17 mouse cellular contexts compared by ENCODE assay signal in genomic region chr8:70928096-70928495, GRCm38 (mm10). TPM values are rescaled to one million over a fixed set of nuclear protein-coding genes. Genes with fewer than 3 reads are reported as not detected.
DNase-seq lines count a peak whose midpoint lies in the region; ATAC-seq and TF ChIP-seq lines count a peak whose summit lies in the region.
"Had no signal": no experiment of that assay in that cellular context is flagged by ENCODE, and none has a peak within 500 bp of the region (broad histone marks: within the 10 kb centered on the region; RNA-seq: fewer than 3 reads in every experiment).

No protein-coding gene starts in this region.

- H3K4me3 ChIP-seq in heart, embryonic 11.5 days (ENCODE audit: low read depth, low read length) = no peak overlapping the region
- no peak overlapping the region for H3K4me3 ChIP-seq in lung, embryonic 14.5 days (ENCODE audit: low read depth, low read length)
- H3K4me3 ChIP-seq in lung, adult 2 months (replicated peaks; ENCODE audit: extremely low read depth, low read depth, low read length) = no peak overlapping the region
- no peak overlapping the region for H3K4me3 ChIP-seq in embryonic facial prominence, embryonic 15.5 days (replicated peaks)
- H3K4me3 ChIP-seq: kidney, embryonic 15.5 days had no signal

- DNase-seq in heart, adult 11 months = peak; percentile 96
- peak; percentile 27 for DNase-seq in lung, embryonic 14.5 days
- DNase-seq in lung, adult 2 months = no peak
- peak; percentile 38 for DNase-seq in Muller cell, postnatal 12 days (ENCODE audit: inconsistent ontology term)
- no peak for DNase-seq in kidney, adult 8-10 months
- DNase-seq: cerebellum, postnatal 14 days; heart, postnatal 36 days; midbrain, embryonic 14.5 days; right cerebral cortex, postnatal 14 days; thymus, postnatal 36 days had no signal

- no peak for ATAC-seq in heart, embryonic 11.5 days (replicated peaks; ENCODE audit: insufficient number of reproducible peaks, low FRiP score, low TSS enrichment)
- no peak for ATAC-seq in lung, embryonic 14.5 days (ENCODE audit: insufficient read depth)
- 0 out of 2 replicates have a peak, but pooled peaks have one; percentile 36 for ATAC-seq in embryonic facial prominence, embryonic 15.5 days (ENCODE audit: insufficient number of reproducible peaks, low FRiP score, low TSS enrichment, low read depth)
- ATAC-seq: CD4-positive, CD25-positive, alpha-beta regulatory T cell, adult 4 months; inflammation-experienced regulatory T-cells, adult 6 months had no signal

- H3K9ac ChIP-seq in heart, embryonic 11.5 days (ENCODE audit: low read depth, low read length) = no peak overlapping the region
- H3K9ac ChIP-seq in lung, embryonic 14.5 days = no peak overlapping the region
- H3K9ac ChIP-seq in embryonic facial prominence, embryonic 15.5 days = no peak overlapping the region
- H3K9ac ChIP-seq: kidney, embryonic 15.5 days had no signal

- no peak for TF ChIP-seq POLR2A in lung, adult 2 months (IDR thresholded peaks at IDR 0.05; ENCODE audit: borderline replicate concordance, extremely low read depth, low read depth, low read length)

- H3K27ac ChIP-seq in heart, embryonic 11.5 days (ENCODE audit: low read depth, low read length) = no peak overlapping the region
- no peak overlapping the region for H3K27ac ChIP-seq in lung, embryonic 14.5 days (ENCODE audit: low read depth)
- H3K27ac ChIP-seq in embryonic facial prominence, embryonic 15.5 days (replicated peaks) = peak overlapping the region; percentile 40; the same call in 1 of the 2 replicates
- H3K27ac ChIP-seq: kidney, embryonic 15.5 days; stomach, postnatal 0 days had no signal

- no peaks in the 10 kb centered on the region for H3K9me3 ChIP-seq in heart, embryonic 11.5 days (replicated peaks; ENCODE audit: control insufficient read depth, low read length)
- H3K9me3 ChIP-seq in lung, embryonic 14.5 days (ENCODE audit: low read depth, low read length) = no peaks in the 10 kb centered on the region
- H3K9me3 ChIP-seq in embryonic facial prominence, embryonic 15.5 days (replicated peaks) = no peaks in the 10 kb centered on the region
- H3K9me3 ChIP-seq: kidney, embryonic 15.5 days had no signal

- H3K4me2 ChIP-seq in heart, embryonic 11.5 days = no peak overlapping the region
- H3K4me2 ChIP-seq in lung, embryonic 14.5 days = no peak overlapping the region
- no peak overlapping the region for H3K4me2 ChIP-seq in embryonic facial prominence, embryonic 15.5 days (replicated peaks)
- H3K4me2 ChIP-seq: kidney, embryonic 15.5 days; liver, embryonic 11.5 days had no signal

- 84% methylated on average over 3 of the region's 3 CpGs for WGBS in heart, embryonic 11.5 days (ENCODE audit: insufficient replicate concordance)
- WGBS in lung, embryonic 14.5 days = 74% methylated on average over 3 of the region's 3 CpGs
- 76% methylated on average over 3 of the region's 3 CpGs for WGBS in lung, adult 2 months
- WGBS in embryonic facial prominence, embryonic 15.5 days = 63% methylated on average over 3 of the region's 3 CpGs

- H3K4me1 ChIP-seq in heart, embryonic 11.5 days (ENCODE audit: control insufficient read depth, insufficient read depth, low read length) = no peaks in the 10 kb centered on the region
- H3K4me1 ChIP-seq in lung, embryonic 14.5 days (ENCODE audit: insufficient read depth) = no peaks in the 10 kb centered on the region
- no peaks in the 10 kb centered on the region for H3K4me1 ChIP-seq in lung, adult 2 months (ENCODE audit: control insufficient read depth, insufficient read depth, low read length)
- peaks cover 7% of the 10 kb centered on the region; the same call in 1 of the 2 replicates for H3K4me1 ChIP-seq in embryonic facial prominence, embryonic 15.5 days
- H3K4me1 ChIP-seq: kidney, embryonic 15.5 days had no signal

- H3K27me3 ChIP-seq in heart, embryonic 11.5 days (ENCODE audit: control insufficient read depth, insufficient read depth, low read length) = no peaks in the 10 kb centered on the region
- H3K27me3 ChIP-seq in lung, embryonic 14.5 days (ENCODE audit: insufficient read depth, low read length) = no peaks in the 10 kb centered on the region
- H3K27me3 ChIP-seq in embryonic facial prominence, embryonic 15.5 days = no peaks in the 10 kb centered on the region
- H3K27me3 ChIP-seq: kidney, embryonic 15.5 days had no signal

- TF ChIP-seq CTCF in lung, embryonic 14.5 days (IDR thresholded peaks at IDR 0.05; ENCODE audit: low read depth) = no peak
- TF ChIP-seq CTCF in lung, adult 2 months (IDR thresholded peaks at IDR 0.05; ENCODE audit: insufficient read depth, low read length) = no peak

- H3K36me3 ChIP-seq in heart, embryonic 11.5 days (ENCODE audit: control insufficient read depth, insufficient read depth, low read length) = no peaks in the 10 kb centered on the region
- H3K36me3 ChIP-seq in lung, embryonic 14.5 days (ENCODE audit: insufficient read depth) = no peaks in the 10 kb centered on the region
- H3K36me3 ChIP-seq in embryonic facial prominence, embryonic 15.5 days = no peaks in the 10 kb centered on the region
- H3K36me3 ChIP-seq: kidney, embryonic 15.5 days had no signal

RNA-seq across cellular contexts. Expression of gene Map1s, which starts 22.4 kb away (rescaled TPM):
- polyA plus RNA-seq in heart, embryonic 11.5 days (2014; fragmentation: Nextera tagmentation; extraction: Ambion mirVana) = 26.0 and 31.1 TPM in 2 replicates
- 53.3 and 54.4 TPM in 2 replicates for polyA plus RNA-seq in lung, embryonic 14.5 days (2014; fragmentation: Nextera tagmentation; extraction: Ambion mirVana)
- polyA plus RNA-seq in lung, adult 2 months (2012; rRNA removed) = 58.4 and 68.0 TPM in 2 replicates
- 50.1 and 50.2 TPM in 2 replicates for polyA plus RNA-seq in embryonic facial prominence, embryonic 15.5 days (2015; fragmentation: Nextera tagmentation; extraction: Ambion mirVana)

RNA-seq across cellular contexts. Expression of gene Rpl18a, which starts 30.9 kb away (rescaled TPM):
- 2,782 and 3,146 TPM in 2 replicates for polyA plus RNA-seq in heart, embryonic 11.5 days (2014; fragmentation: Nextera tagmentation; extraction: Ambion mirVana)
- 5,317 and 5,483 TPM in 2 replicates for polyA plus RNA-seq in lung, embryonic 14.5 days (2014; fragmentation: Nextera tagmentation; extraction: Ambion mirVana)
- polyA plus RNA-seq in lung, adult 2 months (2012; rRNA removed) = 3,384 and 4,193 TPM in 2 replicates
- polyA plus RNA-seq in embryonic facial prominence, embryonic 15.5 days (2015; fragmentation: Nextera tagmentation; extraction: Ambion mirVana) = 4,781 and 4,906 TPM in 2 replicates

RNA-seq across cellular contexts. Expression of gene Slc5a5, which starts 35.5 kb away (rescaled TPM):
- polyA plus RNA-seq in heart, embryonic 11.5 days (2014; fragmentation: Nextera tagmentation; extraction: Ambion mirVana) = 0.06 TPM in 1 of 2 replicates, not detected in the other
- polyA plus RNA-seq in lung, embryonic 14.5 days (2014; fragmentation: Nextera tagmentation; extraction: Ambion mirVana) = 0.12 and 0.16 TPM in 2 replicates
- 0.71 and 1.3 TPM in 2 replicates for polyA plus RNA-seq in lung, adult 2 months (2012; rRNA removed)
- polyA plus RNA-seq in embryonic facial prominence, embryonic 15.5 days (2015; fragmentation: Nextera tagmentation; extraction: Ambion mirVana) = 0.45 and 0.64 TPM in 2 replicates
- polyA plus RNA-seq: CD4-positive, CD25-positive, alpha-beta regulatory T cell, adult 4 months; inflammation-experienced regulatory T-cells, adult 6 months had no signal

RNA-seq across cellular contexts. Expression of gene Ccdc124, which starts 54.4 kb away (rescaled TPM):
- 102 and 109 TPM in 2 replicates for polyA plus RNA-seq in heart, embryonic 11.5 days (2014; fragmentation: Nextera tagmentation; extraction: Ambion mirVana)
- polyA plus RNA-seq in lung, embryonic 14.5 days (2014; fragmentation: Nextera tagmentation; extraction: Ambion mirVana) = 121 and 125 TPM in 2 replicates
- 43.8 and 48.0 TPM in 2 replicates for polyA plus RNA-seq in lung, adult 2 months (2012; rRNA removed)
- polyA plus RNA-seq in embryonic facial prominence, embryonic 15.5 days (2015; fragmentation: Nextera tagmentation; extraction: Ambion mirVana) = 99.6 and 104 TPM in 2 replicates

Comparison
In these comparisons a context has a peak if more than half of its experiments do, and no peak if none do; other contexts are left out.
1. DNase-seq: peak in heart, adult 11 months (single experiment), lung, embryonic 14.5 days (single experiment) and Muller cell, postnatal 12 days (single experiment); none in lung, adult 2 months (single experiment) and kidney, adult 8-10 months (0 of 2).